In genomic region chr12:108647784-108648183, GRCm38 (mm10) we compare ENCODE assay signal across 22 mouse cellular contexts. TPM values are rescaled to one million over a fixed set of nuclear protein-coding genes. Genes with fewer than 3 reads are reported as not detected.
DNase-seq lines count a peak whose midpoint lies in the region; ATAC-seq lines count a peak whose summit lies in the region.
"Had no signal": no experiment of that assay in that cellular context is flagged by ENCODE, and none has a peak within 500 bp of the region (broad histone marks: within the 10 kb centered on the region; RNA-seq: fewer than 3 reads in every experiment).

No protein-coding gene starts in this region.

- H3K36me3 ChIP-seq in kidney, embryonic 14.5 days (ENCODE audit: control insufficient read depth, insufficient read depth, low read length): peaks cover 45% of the 10 kb centered on the region

- H3K27me3 ChIP-seq in kidney, embryonic 14.5 days (ENCODE audit: control insufficient read depth, insufficient read depth, low read length): no peaks in the 10 kb centered on the region
- H3K27me3 ChIP-seq: forebrain, embryonic 13.5 days; hindbrain, embryonic 12.5 days had no signal

- H3K4me3 ChIP-seq in kidney, embryonic 14.5 days (ENCODE audit: low read length): no peak overlapping the region
- H3K4me3 ChIP-seq: forebrain, embryonic 10.5 days; forebrain, embryonic 13.5 days; hindbrain, embryonic 12.5 days had no signal

- H3K4me2 ChIP-seq in kidney, embryonic 14.5 days (replicated peaks; ENCODE audit: low read depth, low read length): no peak overlapping the region
- H3K4me2 ChIP-seq: forebrain, embryonic 13.5 days; heart, embryonic 11.5 days; hindbrain, embryonic 12.5 days had no signal

- peak; percentile 61; the same call in 1 of the 2 replicates for ATAC-seq in kidney, embryonic 14.5 days (ENCODE audit: low FRiP score, low TSS enrichment)
- ATAC-seq: activated CD4-positive, CD25-positive, alpha-beta regulatory T cell, adult 4 months; forebrain, embryonic 13.5 days; forebrain, embryonic 16.5 days had no signal

- no peak overlapping the region for H3K9ac ChIP-seq in kidney, embryonic 14.5 days (ENCODE audit: low read depth, low read length)
- H3K9ac ChIP-seq: forebrain, embryonic 13.5 days; hindbrain, embryonic 12.5 days had no signal

- intact Hi-C loops in left cerebral cortex, postnatal 10 days (cut with DNase I): no loop called here

- H3K4me1 ChIP-seq in kidney, embryonic 14.5 days (ENCODE audit: control insufficient read depth, insufficient read depth, low read length): no peaks in the 10 kb centered on the region
- H3K4me1 ChIP-seq: forebrain, embryonic 10.5 days; forebrain, embryonic 13.5 days; hindbrain, embryonic 12.5 days had no signal

- H3K27ac ChIP-seq in kidney, embryonic 14.5 days (ENCODE audit: low read depth, low read length): no peak overlapping the region
- H3K27ac ChIP-seq: forebrain, embryonic 10.5 days; forebrain, embryonic 13.5 days; hindbrain, embryonic 12.5 days had no signal

- no peak for DNase-seq in kidney, postnatal 4 days
- peak; percentile 54 for DNase-seq in lung, postnatal 25 days (ENCODE audit: low spot score)
- DNase-seq in lung, postnatal 10 days: no peak
- peak; percentile 67 for DNase-seq in lung, postnatal 36 days
- no peak for DNase-seq in neural tube, embryonic 10.5 days (ENCODE audit: extremely low spot score, low spot score)
- no peak for DNase-seq in left cerebral cortex, postnatal 10 days (ENCODE audit: extremely low spot score in 1 of 2, low spot score in 2 of 2)
- DNase-seq: adrenal gland, adult 8-10 months; adrenal gland, postnatal 25 days; cerebellum, adult 11-12 months; cerebellum, adult 8-10 months; cerebellum, postnatal 10 days; cerebellum, postnatal 36 days; gastrocnemius, postnatal 10 days; gastrocnemius, postnatal 36 days had no signal

- no peaks in the 10 kb centered on the region for H3K9me3 ChIP-seq in kidney, embryonic 14.5 days (ENCODE audit: control insufficient read depth, low read length)
- H3K9me3 ChIP-seq: forebrain, embryonic 10.5 days; forebrain, embryonic 13.5 days; hindbrain, embryonic 12.5 days had no signal

RNA-seq across cellular contexts. Expression of gene Degs2, which starts 54.3 kb away (rescaled TPM):
- 6.6 and 7.3 TPM in 2 replicates for polyA plus RNA-seq in kidney, embryonic 14.5 days (2014; fragmentation: Nextera tagmentation; extraction: Ambion mirVana)
- total RNA-seq in left cerebral cortex, postnatal 10 days (2021): under 1 TPM; 0.49 to 0.63 TPM
- total RNA-seq: adrenal gland, adult 8-10 months; adrenal gland, postnatal 25 days; hematopoietic stem cell, adult 5-6 weeks had no signal

Comparison
In these comparisons a context has a peak if more than half of its experiments do, and no peak if none do; other contexts are left out.
1. DNase-seq: peak in lung, postnatal 25 days (single experiment) and lung, postnatal 36 days (single experiment); none in kidney, postnatal 4 days (0 of 2), lung, postnatal 10 days (single experiment), neural tube, embryonic 10.5 days (single experiment) and left cerebral cortex, postnatal 10 days (0 of 2).